9 mouse cellular contexts compared by ENCODE assay signal in genomic region chr2:155728742-155729141, GRCm38 (mm10). TPM values are rescaled to one million over a fixed set of nuclear protein-coding genes. Genes with fewer than 3 reads are reported as not detected.
DNase-seq lines count a peak whose midpoint lies in the region; ATAC-seq and TF ChIP-seq lines count a peak whose summit lies in the region.
"Had no signal": no experiment of that assay in that cellular context is flagged by ENCODE, and none has a peak within 500 bp of the region (broad histone marks: within the 10 kb centered on the region; RNA-seq: fewer than 3 reads in every experiment).

No protein-coding gene starts in this region.

- peak overlapping the region; percentile 90 for H3K9ac ChIP-seq in heart, embryonic 12.5 days
- H3K9ac ChIP-seq in ES-Bruce4 (ENCODE audit: low read depth, poor library complexity, severe bottlenecking), result peak overlapping the region; percentile 21
- H3K9ac ChIP-seq in forebrain, postnatal 0 days, result peak overlapping the region; percentile 84

- 4% methylated on average over 15 of the region's 15 CpGs for WGBS in heart, embryonic 12.5 days
- 4% methylated on average over 15 of the region's 15 CpGs for WGBS in forebrain, postnatal 0 days
- WGBS in macrophage (ENCODE audit: missing documents), result 7% methylated on average over 15 of the region's 15 CpGs

- H3K27ac ChIP-seq in heart, embryonic 12.5 days (ENCODE audit: poor library complexity, severe bottlenecking), result no peak overlapping the region
- H3K27ac ChIP-seq in ES-Bruce4 (ENCODE audit: insufficient read depth, low read length) (no peak overlapping the region), macrophage (no peak overlapping the region)
- peak overlapping the region; percentile 71 for H3K27ac ChIP-seq in forebrain, postnatal 0 days (ENCODE audit: low read depth, low read length)

- DNase-seq in heart, adult 18-20 months, result no peak
- no peak for DNase-seq in forebrain, postnatal 0 days
- DNase-seq in left cerebral cortex, postnatal 4 days, result no peak
- DNase-seq in urinary bladder, adult 2 months (ENCODE audit: low spot score), result no peak
- no peak for DNase-seq in lung, adult 18-20 months

- no peaks in the 10 kb centered on the region for H3K9me3 ChIP-seq in heart, embryonic 12.5 days (replicated peaks)
- H3K9me3 ChIP-seq in ES-Bruce4 (replicated peaks; ENCODE audit: control insufficient read depth, insufficient read depth, low read length, poor library complexity, severe bottlenecking), result no peaks in the 10 kb centered on the region
- no peaks in the 10 kb centered on the region for H3K9me3 ChIP-seq in forebrain, postnatal 0 days (ENCODE audit: low read length)

- TF ChIP-seq EP300 in ES-Bruce4 (IDR thresholded peaks at IDR 0.05; ENCODE audit: insufficient read depth, low read depth, low read length), result no peak

- intact Hi-C loops in left cerebral cortex, postnatal 4 days (cut with DNase I), result no loop called here

- peaks cover 12% of the 10 kb centered on the region for H3K36me3 ChIP-seq in heart, embryonic 12.5 days
- H3K36me3 ChIP-seq in ES-Bruce4 (ENCODE audit: control insufficient read depth, insufficient read depth, low read length, poor library complexity, severe bottlenecking) (no peaks in the 10 kb centered on the region), macrophage (ENCODE audit: inconsistent target) (peaks cover 7% of the 10 kb centered on the region; the same call in 1 of the 2 replicates)
- H3K36me3 ChIP-seq in forebrain, postnatal 0 days (ENCODE audit: insufficient read depth), result peaks cover 16% of the 10 kb centered on the region

- H3K4me3 ChIP-seq in heart, embryonic 12.5 days, result peak overlapping the region; percentile 87
- H3K4me3 ChIP-seq in ES-Bruce4 (ENCODE audit: low read depth, low read length), result peak overlapping the region; percentile 79
- H3K4me3 ChIP-seq in forebrain, postnatal 0 days (ENCODE audit: low read depth, low read length), result peak overlapping the region; percentile 89
- peak overlapping the region; percentile 79 for H3K4me3 ChIP-seq in macrophage (ENCODE audit: inconsistent target)

- TF ChIP-seq POLR2A in ES-Bruce4 (IDR thresholded peaks at IDR 0.05; ENCODE audit: insufficient read depth, low read length), result no peak

- TF ChIP-seq CTCF in ES-Bruce4 (IDR thresholded peaks at IDR 0.05; ENCODE audit: low read depth, low read length), result no peak
- TF ChIP-seq CTCF in forebrain, postnatal 0 days (IDR thresholded peaks at IDR 0.05; ENCODE audit: low read depth), result no peak

- peak overlapping the region; percentile 93 for H3K4me2 ChIP-seq in heart, embryonic 12.5 days
- H3K4me2 ChIP-seq in forebrain, postnatal 0 days (ENCODE audit: low read depth), result peak overlapping the region; percentile 79

- H3K4me1 ChIP-seq in heart, embryonic 12.5 days (replicated peaks), result peaks cover 6% of the 10 kb centered on the region
- no peaks in the 10 kb centered on the region for H3K4me1 ChIP-seq in ES-Bruce4 (ENCODE audit: control insufficient read depth, insufficient read depth, low read length)
- H3K4me1 ChIP-seq in forebrain, postnatal 0 days (ENCODE audit: insufficient read depth), result no peaks in the 10 kb centered on the region; the same call in 1 of the 2 replicates

- H3K79me2 ChIP-seq in macrophage (ENCODE audit: inconsistent target), result peaks cover 18% of the 10 kb centered on the region; the same call in 1 of the 2 replicates

- H3K27me3 ChIP-seq in heart, embryonic 12.5 days (replicated peaks), result no peaks in the 10 kb centered on the region
- no peaks in the 10 kb centered on the region for H3K27me3 ChIP-seq in ES-Bruce4 (ENCODE audit: control insufficient read depth, insufficient read depth, low read length, poor library complexity, severe bottlenecking)
- H3K27me3 ChIP-seq in forebrain, postnatal 0 days (ENCODE audit: insufficient read depth, low read length), result no peaks in the 10 kb centered on the region

- ATAC-seq in heart, embryonic 12.5 days (ENCODE audit: insufficient number of reproducible peaks, low FRiP score), result no peak
- ATAC-seq in forebrain, postnatal 0 days, result no peak; the same call in 1 of the 2 replicates

RNA-seq across cellular contexts. Expression of gene Edem2, which starts 0.5 kb away (rescaled TPM):
- 26.4 and 26.7 TPM in 2 replicates for polyA plus RNA-seq in heart, embryonic 12.5 days (2016; fragmentation: Nextera tagmentation; extraction: Ambion mirVana)
- total RNA-seq in heart, adult 18-20 months (2021), result 1 to 10 TPM; 5.0 to 8.2 TPM
- 21.7 and 23.1 TPM in 2 replicates for polyA plus RNA-seq in ES-Bruce4 (2011; ENCODE audit: insufficient read depth, insufficient read length, low read depth, missing spikeins)
- total RNA-seq in forebrain, postnatal 0 days (2014; rRNA removed), result 35.9 and 41.9 TPM in 2 replicates
- polyA plus RNA-seq in forebrain, postnatal 0 days (2015; fragmentation: Nextera tagmentation; extraction: Ambion mirVana), result 30.7 and 34.1 TPM in 2 replicates
- total RNA-seq in macrophage (2018; cell fraction: chromatin; rRNA removed), result 10 to 100 TPM; 28.7 to 84.5 (median 47.7) TPM
- total RNA-seq in macrophage (2018; cell fraction: cytosol; rRNA removed), result 10 to 100 TPM; 34.0 to 58.4 (median 43.3) TPM
- total RNA-seq in macrophage (2018; cell fraction: nucleus; rRNA removed), result 10 to 100 TPM; 37.8 to 79.0 (median 50.3) TPM
- 36.4 to 53.2 TPM (median 42.4 TPM) in 3 replicates for polyA plus RNA-seq in macrophage (2018)
- 10 to 100 TPM; 27.9 to 28.7 TPM for total RNA-seq in left cerebral cortex, postnatal 4 days (2021)
- 56.1 and 78.7 TPM in 2 replicates for polyA plus RNA-seq in urinary bladder, adult 2 months (2012; rRNA removed)

RNA-seq across cellular contexts. Expression of gene Gm17581, which starts 6.9 kb away (rescaled TPM):
- not detected in 2 replicates for polyA plus RNA-seq in heart, embryonic 12.5 days (2016; fragmentation: Nextera tagmentation; extraction: Ambion mirVana)
- not detected for total RNA-seq in heart, adult 18-20 months (2021)
- polyA plus RNA-seq in ES-Bruce4 (2011; ENCODE audit: insufficient read depth, insufficient read length, low read depth, missing spikeins), result not detected in 2 replicates
- not detected in 2 replicates for total RNA-seq in forebrain, postnatal 0 days (2014; rRNA removed)
- polyA plus RNA-seq in forebrain, postnatal 0 days (2015; fragmentation: Nextera tagmentation; extraction: Ambion mirVana), result not detected in 2 replicates
- not detected for total RNA-seq in macrophage (2018; cell fraction: chromatin; rRNA removed)
- total RNA-seq in macrophage (2018; cell fraction: cytosol; rRNA removed), result not detected
- total RNA-seq in macrophage (2018; cell fraction: nucleus; rRNA removed), result not detected
- not detected in 3 replicates for polyA plus RNA-seq in macrophage (2018)
- total RNA-seq in left cerebral cortex, postnatal 4 days (2021), result not detected
- not detected in 2 replicates for polyA plus RNA-seq in urinary bladder, adult 2 months (2012; rRNA removed)
- total RNA-seq: hematopoietic stem cell, adult 5-6 weeks had no signal

RNA-seq across cellular contexts. Expression of gene Procr, which starts 22.2 kb away (rescaled TPM):
- 7.2 and 9.1 TPM in 2 replicates for polyA plus RNA-seq in heart, embryonic 12.5 days (2016; fragmentation: Nextera tagmentation; extraction: Ambion mirVana)
- 1 to 10 TPM; 2.4 to 4.8 TPM for total RNA-seq in heart, adult 18-20 months (2021)
- polyA plus RNA-seq in ES-Bruce4 (2011; ENCODE audit: insufficient read depth, insufficient read length, low read depth, missing spikeins) (4.7 and 6.6 TPM in 2 replicates), macrophage (2018) (2.1 to 2.6 TPM (median 2.5 TPM) in 3 replicates)
- 1.6 and 1.9 TPM in 2 replicates for total RNA-seq in forebrain, postnatal 0 days (2014; rRNA removed)
- polyA plus RNA-seq in forebrain, postnatal 0 days (2015; fragmentation: Nextera tagmentation; extraction: Ambion mirVana), result 1.6 and 1.9 TPM in 2 replicates
- 10 to 100 TPM in 5 of 26 experiments, 1 to 10 TPM in 16, under 1 TPM in 4, not detected in 1; 0.55 to 21.3 (median 5.7) TPM for total RNA-seq in macrophage (2018; cell fraction: chromatin; rRNA removed)
- total RNA-seq in macrophage (2018; cell fraction: cytosol; rRNA removed), result 10 to 100 TPM in 6 of 26 experiments, 1 to 10 TPM in 20; 1.1 to 26.4 (median 5.2) TPM
- 10 to 100 TPM in 8 of 26 experiments, 1 to 10 TPM in 17, under 1 TPM in 1; 0.64 to 29.8 (median 4.4) TPM for total RNA-seq in macrophage (2018; cell fraction: nucleus; rRNA removed)
- 1 to 10 TPM; 2.5 to 3.4 TPM for total RNA-seq in left cerebral cortex, postnatal 4 days (2021)
- 19.3 and 21.2 TPM in 2 replicates for polyA plus RNA-seq in urinary bladder, adult 2 months (2012; rRNA removed)

RNA-seq across cellular contexts. Expression of gene Trpc4ap, which starts 36.6 kb away (rescaled TPM):
- polyA plus RNA-seq in heart, embryonic 12.5 days (2016; fragmentation: Nextera tagmentation; extraction: Ambion mirVana), result 115 and 117 TPM in 2 replicates
- total RNA-seq in heart, adult 18-20 months (2021), result 10 to 100 TPM; 89.4 to 90.2 TPM
- polyA plus RNA-seq in ES-Bruce4 (2011; ENCODE audit: insufficient read depth, insufficient read length, low read depth, missing spikeins), result 80.0 and 81.2 TPM in 2 replicates
- 110 and 131 TPM in 2 replicates for total RNA-seq in forebrain, postnatal 0 days (2014; rRNA removed)
- polyA plus RNA-seq in forebrain, postnatal 0 days (2015; fragmentation: Nextera tagmentation; extraction: Ambion mirVana), result 118 and 128 TPM in 2 replicates
- 100 to 1,000 TPM; 134 to 336 (median 245) TPM for total RNA-seq in macrophage (2018; cell fraction: chromatin; rRNA removed)
- total RNA-seq in macrophage (2018; cell fraction: cytosol; rRNA removed), result 100 to 1,000 TPM in 4 of 26 experiments, 10 to 100 TPM in 22; 56.4 to 106 (median 84.4) TPM
- 100 to 1,000 TPM in 25 of 26 experiments, 10 to 100 TPM in 1; 90.3 to 216 (median 146) TPM for total RNA-seq in macrophage (2018; cell fraction: nucleus; rRNA removed)
- 75.1 to 96.9 TPM (median 95.0 TPM) in 3 replicates for polyA plus RNA-seq in macrophage (2018)
- 100 to 1,000 TPM; 143 to 144 TPM for total RNA-seq in left cerebral cortex, postnatal 4 days (2021)
- 86.9 and 90.7 TPM in 2 replicates for polyA plus RNA-seq in urinary bladder, adult 2 months (2012; rRNA removed)

RNA-seq across cellular contexts. Expression of gene Mmp24, which starts 46.4 kb away (rescaled TPM):
- 0.05 TPM in 1 of 2 replicates, not detected in the other for polyA plus RNA-seq in heart, embryonic 12.5 days (2016; fragmentation: Nextera tagmentation; extraction: Ambion mirVana)
- not detected for total RNA-seq in heart, adult 18-20 months (2021)
- polyA plus RNA-seq in ES-Bruce4 (2011; ENCODE audit: insufficient read depth, insufficient read length, low read depth, missing spikeins) (0.18 and 0.26 TPM in 2 replicates), macrophage (2018) (0.04 TPM in 1 of 3 replicates, not detected in the others)
- total RNA-seq in forebrain, postnatal 0 days (2014; rRNA removed), result 124 and 128 TPM in 2 replicates
- 15.5 and 17.0 TPM in 2 replicates for polyA plus RNA-seq in forebrain, postnatal 0 days (2015; fragmentation: Nextera tagmentation; extraction: Ambion mirVana)
- not detected for total RNA-seq in macrophage (2018; cell fraction: chromatin; rRNA removed)
- total RNA-seq in macrophage (2018; cell fraction: cytosol; rRNA removed), result under 1 TPM in 18 of 26 experiments, not detected in 8; 0.03 to 0.06 (median 0.04) TPM
- not detected for total RNA-seq in macrophage (2018; cell fraction: nucleus; rRNA removed)
- total RNA-seq in left cerebral cortex, postnatal 4 days (2021), result 100 to 1,000 TPM; 110 to 114 TPM
- 0.04 and 0.09 TPM in 2 replicates for polyA plus RNA-seq in urinary bladder, adult 2 months (2012; rRNA removed)

Comparison
In these comparisons a context has a peak if more than half of its experiments do, and no peak if none do; other contexts are left out.
1. H3K9ac ChIP-seq: peak in every context shown above with its lines; median percentile 90 in heart, embryonic 12.5 days; 84 in forebrain, postnatal 0 days; 21 in ES-Bruce4.